Mouse (Mus musculus): ENCODE measurements around the gene Igsf21.

Igsf21 gene

DNA sequence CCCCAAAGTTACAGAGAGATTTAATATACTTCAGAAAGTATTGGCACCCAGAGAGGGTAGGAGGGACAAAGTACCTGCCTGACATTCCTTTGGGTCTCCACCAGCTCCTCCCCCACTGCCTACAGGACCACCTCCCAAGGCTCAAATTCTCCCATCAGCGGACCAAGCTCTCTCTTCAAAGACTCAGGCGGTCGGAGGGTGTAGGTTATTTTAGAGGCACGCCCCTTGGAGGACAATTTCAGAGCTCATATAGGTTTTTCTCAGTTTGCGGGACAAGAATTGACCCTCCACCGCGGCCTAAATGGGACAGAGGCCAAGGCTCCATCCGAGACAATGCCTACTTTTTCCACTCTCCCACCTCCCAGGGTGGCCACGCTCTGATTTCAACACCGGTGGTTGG, 1.7 kb downstream of the Igsf21 start:
- POLR2A ChIA-PET, result interaction anchor here (0.6 to 5.1 kb wide), 19 partner anchors 9 to 425 kb away, joined by 3 to 26 read pairs (median 3); no protein-coding TSS in a partner anchor
- CTCF ChIA-PET, result interaction anchor here (0.5 to 2.1 kb wide), 26 partner anchors 14 to 439 kb away, joined by 3 to 8 read pairs (median 3); no protein-coding TSS in a partner anchor

DNA sequence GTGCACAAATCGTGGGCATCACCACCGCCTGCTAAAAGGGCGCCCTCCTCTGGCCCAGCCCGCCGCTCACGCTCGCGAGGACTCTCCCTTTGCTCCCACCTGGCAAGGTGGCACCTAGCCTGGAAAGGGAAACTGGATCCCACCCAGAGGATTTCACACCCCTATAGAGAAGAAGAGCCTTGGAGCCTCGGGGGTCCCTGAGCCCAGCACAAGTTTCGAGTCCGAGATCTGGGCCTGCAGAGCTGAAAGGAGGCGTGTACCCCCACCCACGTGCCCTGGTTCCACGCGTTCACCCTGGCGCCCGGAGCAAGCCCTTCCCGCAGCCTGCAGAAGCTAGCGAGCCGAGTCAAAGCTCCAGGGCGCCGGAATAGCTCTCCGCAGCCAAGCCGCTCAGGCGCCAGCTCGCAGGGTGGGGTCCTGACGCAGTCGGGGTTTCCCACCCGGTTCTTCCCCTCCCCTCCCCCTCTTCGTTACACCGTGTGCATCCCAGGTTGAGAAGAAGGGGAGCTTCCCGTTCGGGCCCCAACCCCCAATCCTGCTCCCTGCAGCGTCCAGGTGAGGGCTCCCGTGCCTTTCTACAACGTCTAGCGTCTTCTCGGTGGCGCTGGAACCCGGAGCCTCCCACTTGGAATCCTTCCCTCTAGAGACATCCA, 2.3 kb downstream of the Igsf21 start:
- ChIA-PET CTCF (interaction anchor here (0.5 to 2.1 kb wide), 28 partner anchors 13 to 1103 kb away, joined by 3 to 7 read pairs (median 3); no protein-coding TSS in a partner anchor), POLR2A (interaction anchor here (0.6 to 5.1 kb wide), 22 partner anchors 9 to 1538 kb away, joined by 3 to 26 read pairs (median 4); no protein-coding TSS in a partner anchor)

- ChIA-PET POLR2A (interaction anchor here in 3 of 4 experiments (0.6 to 2.1 kb wide), 12 partner anchors 8 to 1537 kb away, joined by 3 to 5 read pairs (median 4); no protein-coding TSS in a partner anchor), CTCF (interaction anchor here in 3 of 4 experiments (0.5 to 1.9 kb wide), 8 partner anchors 12 to 514 kb away, joined by 3 to 5 read pairs (median 4); no protein-coding TSS in a partner anchor)
These were observed 3.4 kb downstream of the Igsf21 start for GRCm38 (mm10) chr4:140243231-140243630.

GRCm38 (mm10) chr4:140242291-140242690, 4.3 kb downstream of the Igsf21 start:
- ChIA-PET POLR2A (interaction anchor here in 2 of 4 experiments (0.7 to 2.1 kb wide), 4 partner anchors 23 to 89 kb away, joined by 3 to 5 read pairs (median 3); no protein-coding TSS in a partner anchor), CTCF (interaction anchor here in 1 of 4 experiments (1.1 to 1.9 kb wide), 2 partner anchors 101 to 370 kb away, joined by 3 to 4 read pairs; no protein-coding TSS in a partner anchor)

GRCm38 (mm10) chr4:140237305-140237741, 9.3 kb downstream of the Igsf21 start:
- ChIA-PET CTCF (interaction anchor here (0.5 to 1.5 kb wide), 8 partner anchors 9 to 1223 kb away, joined by 3 to 8 read pairs (median 4); no protein-coding TSS in a partner anchor), POLR2A (interaction anchor here in 3 of 4 experiments (0.5 to 1.2 kb wide), 8 partner anchors 9 to 455 kb away, joined by 3 to 10 read pairs (median 4); no protein-coding TSS in a partner anchor)

DNA sequence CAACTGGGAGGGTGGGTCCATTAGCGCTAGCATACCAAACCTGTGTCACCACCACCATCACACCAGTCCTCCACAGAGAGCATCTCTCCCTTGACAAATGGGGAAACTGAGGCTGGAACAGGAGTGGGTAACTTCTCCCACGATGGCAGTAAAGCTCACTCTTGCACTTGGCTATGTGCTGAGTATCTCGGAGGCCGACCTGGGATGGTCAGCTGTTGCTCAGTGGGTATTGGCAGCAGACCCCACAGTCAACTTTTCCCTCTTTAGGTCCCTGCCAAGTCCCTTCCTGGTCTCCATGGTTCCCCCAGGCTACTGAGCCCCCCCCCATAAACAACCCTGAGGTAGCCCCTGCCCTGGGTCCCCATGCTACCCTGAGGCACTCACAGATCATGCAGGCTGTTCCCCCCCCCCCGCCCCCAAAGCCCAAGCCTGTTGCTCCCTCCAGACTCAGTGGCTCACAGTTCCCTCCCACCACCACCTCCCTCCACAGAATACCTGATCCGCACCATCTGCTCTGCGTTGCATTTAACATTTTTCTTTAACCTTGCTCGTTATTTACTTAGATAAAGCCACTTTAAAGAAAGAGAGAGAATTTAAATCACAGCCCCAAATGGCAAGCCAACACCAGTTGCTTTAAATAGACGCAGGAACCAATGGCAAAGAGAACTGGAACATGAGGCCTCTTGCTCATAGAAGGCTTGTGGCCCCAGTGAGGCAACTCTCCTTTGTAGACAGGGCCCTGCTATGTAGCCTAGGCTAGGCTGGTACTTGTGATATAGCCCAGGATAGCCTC, 11.0 kb downstream of the Igsf21 start:
- POLR2A ChIA-PET, result interaction anchor here in 2 of 4 experiments (0.9 to 1.5 kb wide), 4 partner anchors 8 to 82 kb away, joined by 3 to 5 read pairs (median 4); no protein-coding TSS in a partner anchor
- CTCF ChIA-PET, result interaction anchor here in 2 of 4 experiments (0.6 to 1.0 kb wide), 2 partner anchors 10 to 94 kb away, joined by 3 read pairs; no protein-coding TSS in a partner anchor

GRCm38 (mm10) chr4:140234412-140235205, 12.0 kb downstream of the Igsf21 start:
- ChIA-PET CTCF (interaction anchor here in 2 of 4 experiments (0.6 to 1.0 kb wide), 3 partner anchors 11 to 245 kb away, joined by 3 read pairs; no protein-coding TSS in a partner anchor), POLR2A (interaction anchor here in 2 of 4 experiments (0.5 to 1.5 kb wide), 4 partner anchors 9 to 294 kb away, joined by 3 to 5 read pairs (median 3); no protein-coding TSS in a partner anchor)

GRCm38 (mm10) chr4:140227837-140228236, 18.7 kb downstream of the Igsf21 start:
- CTCF ChIA-PET, result interaction anchor here in 2 of 4 experiments (0.6 to 1.5 kb wide), 3 partner anchors 17 to 28 kb away, joined by 3 to 5 read pairs (median 4); no protein-coding TSS in a partner anchor

DNA sequence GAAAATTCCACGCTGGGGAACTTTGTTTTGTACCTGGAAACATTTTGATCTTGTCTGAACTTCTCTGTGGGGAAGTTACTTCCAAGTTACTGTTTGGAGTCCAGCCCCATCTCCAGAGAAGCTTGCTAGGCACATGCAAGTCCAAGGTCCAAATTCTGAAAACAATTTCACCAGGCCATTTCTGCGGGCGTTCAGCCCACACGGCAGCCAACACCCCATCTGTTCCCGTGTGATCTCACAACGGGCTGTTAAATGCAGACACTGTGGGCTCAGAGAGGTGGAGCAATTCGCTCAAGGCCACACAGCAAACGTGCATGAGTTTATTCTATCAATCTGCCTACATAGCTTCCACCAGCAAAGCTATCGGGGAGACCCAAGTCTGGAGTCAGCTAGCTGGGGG, 21.4 kb downstream of the Igsf21 start:
- POLR2A ChIA-PET, result interaction anchor here in 2 of 4 experiments (0.7 to 0.8 kb wide), 2 partner anchors 10 to 1381 kb away, joined by 3 read pairs; partner anchors contain the start of gene Fblim1 (in 1 of the 2)
- CTCF ChIA-PET, result interaction anchor here in 2 of 4 experiments (1.1 kb wide), 2 partner anchors 65 to 137 kb away, joined by 5 to 8 read pairs; no protein-coding TSS in a partner anchor

More at GRCm38 (mm10) chr4:140227837-140228236, 18.7 kb downstream of the Igsf21 start:
- POLR2A ChIA-PET, result interaction anchor here in 2 of 4 experiments (0.9 to 1.4 kb wide), 2 partner anchors 13 to 16 kb away, joined by 3 to 4 read pairs; no protein-coding TSS in a partner anchor

DNA sequence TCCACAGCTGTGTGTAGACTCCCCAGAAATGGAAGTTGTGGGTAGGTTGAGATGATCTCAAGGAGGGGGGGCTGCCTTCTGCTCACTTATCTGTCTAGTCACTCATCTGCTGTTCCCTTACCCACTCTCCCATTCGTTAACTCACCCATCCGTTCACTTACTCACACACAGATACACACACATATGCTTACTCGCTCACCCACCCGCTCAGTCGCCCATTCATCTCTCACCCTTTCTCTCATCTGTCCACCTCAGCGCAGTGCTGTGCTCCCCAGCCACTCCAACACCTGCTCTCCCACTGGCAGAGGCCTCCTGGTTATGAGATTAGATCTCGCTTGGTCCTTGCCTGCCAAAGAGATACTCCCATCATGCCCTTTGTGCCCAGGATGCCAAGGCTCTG, 22.1 kb downstream of the Igsf21 start:
- POLR2A ChIA-PET, result no interaction called here
- CTCF ChIA-PET, result interaction anchor here in 1 of 4 experiments (2.4 kb wide), 1 partner anchor 65 kb away, joined by 6 read pairs; no protein-coding TSS in a partner anchor

DNA sequence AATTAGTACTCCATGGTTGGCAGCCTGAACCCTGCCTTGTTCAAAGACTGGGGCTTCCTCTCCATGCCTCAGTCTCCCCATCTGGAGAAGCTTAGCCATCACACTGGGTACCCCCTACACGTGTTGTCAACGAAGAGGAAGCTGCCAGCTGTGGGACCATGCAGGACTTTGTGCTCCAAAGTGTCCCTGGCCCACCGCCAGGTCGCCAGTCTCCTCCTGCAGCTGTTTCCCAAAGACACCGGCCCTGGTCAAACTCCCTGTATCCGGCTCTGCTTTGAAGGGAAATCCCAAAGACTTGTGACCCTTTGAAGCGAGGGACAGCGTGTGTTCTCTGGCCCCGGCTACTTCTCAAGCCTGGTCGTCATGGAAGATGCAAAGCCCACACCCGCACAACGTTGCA, 23.5 kb downstream of the Igsf21 start:
- POLR2A ChIA-PET, result interaction anchor here in 1 of 4 experiments (0.7 kb wide), 1 partner anchor 14 kb away, joined by 4 read pairs; no protein-coding TSS in a partner anchor

DNA sequence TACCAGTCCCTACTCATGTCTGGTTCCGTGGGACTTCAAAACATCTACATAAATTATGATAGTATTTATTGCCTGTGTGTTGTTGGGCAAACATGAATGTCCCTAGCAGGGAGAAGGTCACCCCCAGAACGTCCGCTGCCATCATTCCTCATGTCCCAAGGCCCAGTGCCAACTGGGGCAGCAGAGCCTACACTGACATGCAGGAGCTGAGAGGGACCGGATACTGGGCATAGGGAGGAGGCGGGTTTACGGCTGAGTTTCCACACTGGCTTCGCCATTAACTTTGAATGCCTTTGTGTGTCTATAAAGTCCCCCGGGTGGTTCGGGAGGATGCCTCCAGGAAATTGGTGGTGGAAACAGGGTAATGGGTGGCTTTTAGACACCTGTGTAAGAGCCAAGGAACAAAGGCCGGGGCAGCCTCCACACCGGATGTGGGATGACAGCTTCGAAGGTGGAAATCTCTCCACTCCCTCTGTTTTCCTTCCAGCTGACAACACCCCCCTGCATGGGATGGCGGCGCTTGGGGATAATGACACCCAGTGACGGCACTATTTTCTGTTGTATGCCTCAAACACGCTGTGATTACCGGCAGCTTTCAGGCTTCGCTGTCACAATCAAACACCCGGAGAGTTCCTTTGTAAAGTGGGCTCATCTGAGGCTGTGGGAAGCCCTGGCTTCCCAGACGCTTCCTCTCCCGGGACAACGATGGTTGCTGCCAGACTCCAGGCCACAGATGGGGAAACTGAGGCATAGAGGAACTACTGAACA, 26.1 kb downstream of the Igsf21 start:
- CTCF ChIA-PET, result interaction anchor here in 2 of 4 experiments (0.6 to 1.6 kb wide), 2 partner anchors 120 to 270 kb away, joined by 3 read pairs; no protein-coding TSS in a partner anchor

More for the DNA sequence above, 23.5 kb downstream of the Igsf21 start:
- CTCF ChIA-PET, result interaction anchor here in 3 of 4 experiments (0.5 to 2.4 kb wide), 4 partner anchors 24 to 522 kb away, joined by 3 to 8 read pairs (median 4); partner anchors contain the start of gene Igsf21 (in 1 of the 3)

DNA sequence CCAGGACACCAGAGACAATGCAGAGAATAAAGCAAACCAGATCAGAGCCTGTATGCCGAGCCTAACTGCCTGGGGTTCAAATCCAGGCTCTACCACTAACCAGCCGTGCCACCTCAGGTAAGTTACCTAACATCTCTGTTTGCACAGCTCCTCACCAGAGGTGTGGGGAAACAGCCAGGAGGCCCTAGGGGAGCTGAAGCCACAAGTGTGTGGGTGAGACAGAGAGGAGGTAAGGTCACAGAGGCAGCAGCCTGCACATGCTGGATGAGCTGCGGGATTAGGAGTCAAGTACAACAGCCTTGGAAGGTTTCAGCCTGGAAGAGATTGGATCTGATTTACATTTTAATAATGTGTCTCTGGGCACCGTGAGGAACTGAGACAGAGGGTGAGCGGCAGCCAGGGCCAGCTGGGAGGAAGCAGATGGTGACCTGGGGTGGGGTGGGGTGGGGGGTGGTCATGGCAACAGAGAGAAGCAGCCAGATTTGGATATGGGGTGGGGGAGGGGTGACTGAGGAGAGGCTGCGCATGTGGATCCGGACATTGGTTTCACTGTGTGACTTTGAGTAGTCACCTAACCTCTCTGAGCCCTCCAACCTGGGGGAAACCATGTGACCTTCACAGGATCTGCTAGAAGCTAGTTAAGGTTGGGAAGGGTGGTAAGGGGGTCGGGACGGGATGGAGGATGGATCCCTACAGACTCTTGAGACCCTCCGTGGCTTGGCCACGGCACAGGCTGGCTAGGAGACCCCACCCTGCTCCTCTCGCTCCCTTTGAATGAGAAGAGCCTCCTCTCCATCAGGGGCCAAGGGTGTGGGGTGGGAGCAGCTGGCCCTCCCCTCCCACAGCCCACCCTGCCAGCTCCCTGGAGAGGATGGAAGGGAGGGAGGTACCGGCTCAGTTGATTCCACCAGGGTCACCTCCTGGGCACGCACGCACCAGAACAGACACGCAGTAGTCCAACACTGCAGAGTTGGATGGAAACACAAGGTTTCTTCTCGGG, 27.4 kb downstream of the Igsf21 start:
- CTCF ChIA-PET, result interaction anchor here in 3 of 4 experiments (0.6 to 1.9 kb wide), 7 partner anchors 30 to 861 kb away, joined by 3 to 8 read pairs (median 4); no protein-coding TSS in a partner anchor
- POLR2A ChIA-PET, result interaction anchor here in 3 of 4 experiments (0.6 to 2.0 kb wide), 12 partner anchors 10 to 470 kb away, joined by 3 to 9 read pairs (median 4); no protein-coding TSS in a partner anchor

More for the DNA sequence above, 26.1 kb downstream of the Igsf21 start:
- POLR2A ChIA-PET, result interaction anchor here in 3 of 4 experiments (0.6 to 2.0 kb wide), 5 partner anchors 12 to 404 kb away, joined by 3 to 6 read pairs (median 5); no protein-coding TSS in a partner anchor

DNA sequence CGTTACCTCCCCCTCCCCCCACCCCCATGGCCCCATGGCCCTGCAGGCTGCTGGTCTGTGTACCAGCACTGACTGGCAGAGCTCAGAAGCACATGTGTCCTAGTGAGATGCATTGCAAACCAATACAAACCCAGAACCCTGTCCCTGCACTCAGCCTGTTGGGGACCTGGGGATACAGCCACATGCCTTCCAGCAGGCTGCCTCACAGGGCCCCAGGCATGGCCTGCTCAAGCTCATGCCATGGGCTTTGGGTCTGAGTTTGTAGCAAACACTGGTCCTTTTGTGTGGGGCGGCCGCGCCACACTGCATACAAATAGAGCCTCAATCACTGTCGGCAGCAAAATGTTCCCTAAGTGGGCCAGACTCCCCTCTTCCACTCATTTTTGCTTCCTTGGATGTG, 28.2 kb downstream of the Igsf21 start:
- ChIA-PET CTCF (interaction anchor here in 3 of 4 experiments (0.6 to 1.9 kb wide), 4 partner anchors 30 to 117 kb away, joined by 3 to 8 read pairs (median 4); no protein-coding TSS in a partner anchor), POLR2A (interaction anchor here (0.6 to 2.0 kb wide), 6 partner anchors 10 to 471 kb away, joined by 3 to 9 read pairs (median 4); no protein-coding TSS in a partner anchor)

DNA sequence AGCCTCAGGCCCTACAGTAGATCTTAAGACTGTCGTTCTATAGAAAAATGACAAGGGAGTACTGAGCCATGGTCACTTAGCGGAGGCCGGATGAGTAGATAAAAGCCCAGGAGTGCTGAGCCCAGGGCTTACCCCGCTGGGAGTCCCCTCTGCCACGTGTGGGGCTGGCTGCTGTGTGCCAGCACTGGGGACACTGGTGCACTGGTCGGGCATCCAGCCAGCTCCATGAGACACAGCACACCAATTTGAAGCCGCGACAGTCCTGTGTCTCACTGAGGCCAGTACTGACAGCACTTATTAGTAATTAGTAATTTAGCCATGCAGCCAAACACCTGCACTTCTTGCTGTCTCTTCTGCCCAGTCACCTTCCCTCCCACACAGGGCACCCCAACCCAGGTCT, 28.6 kb downstream of the Igsf21 start:
- ChIA-PET CTCF (interaction anchor here in 2 of 4 experiments (0.6 to 1.9 kb wide), 2 partner anchors 87 to 116 kb away, joined by 5 to 8 read pairs; no protein-coding TSS in a partner anchor), POLR2A (interaction anchor here (0.6 to 2.0 kb wide), 4 partner anchors 27 to 471 kb away, joined by 3 to 9 read pairs (median 3); no protein-coding TSS in a partner anchor)
